Comparison of ENCODE assay signal across 7 mouse cellular contexts in the genomic region with DNA sequence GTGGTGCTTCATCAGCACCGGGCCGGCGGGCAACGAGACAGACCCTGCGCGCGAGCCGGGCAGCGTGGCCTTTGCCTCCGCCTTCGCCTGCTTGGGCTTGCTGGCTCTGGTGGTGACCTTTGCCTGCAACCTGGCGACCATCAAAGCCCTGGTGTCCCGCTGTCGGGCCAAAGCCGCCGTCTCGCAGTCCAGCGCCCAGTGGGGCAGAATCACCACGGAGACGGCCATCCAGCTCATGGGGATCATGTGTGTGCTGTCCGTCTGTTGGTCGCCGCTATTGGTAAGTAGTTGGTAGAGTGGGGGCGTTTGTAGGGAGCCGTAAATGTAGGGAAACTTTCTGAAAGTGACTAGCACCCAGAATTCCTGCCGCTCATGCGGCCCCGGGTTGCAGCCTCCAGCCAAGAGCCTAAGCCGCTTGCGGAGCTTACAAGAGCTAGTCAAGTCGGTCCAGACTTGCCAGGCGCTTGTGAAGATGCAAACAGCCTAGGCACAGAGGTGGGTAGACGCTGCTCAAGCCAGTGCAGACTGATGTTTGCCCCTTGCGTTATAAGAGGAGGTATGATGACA. TPM values are rescaled to one million over a fixed set of nuclear protein-coding genes. Genes with fewer than 3 reads are reported as not detected.
DNase-seq lines count a peak whose midpoint lies in the region; ATAC-seq and TF ChIP-seq lines count a peak whose summit lies in the region.

No protein-coding gene starts in this region.

- H3K27me3 ChIP-seq in lung, embryonic 14.5 days (ENCODE audit: insufficient read depth, low read length), result peaks cover 26% of the 10 kb centered on the region
- H3K27me3 ChIP-seq in heart, embryonic 16.5 days (ENCODE audit: control insufficient read depth, insufficient read depth, low read length), result peaks cover 30% of the 10 kb centered on the region
- peaks cover 30% of the 10 kb centered on the region for H3K27me3 ChIP-seq in limb, embryonic 11.5 days (ENCODE audit: control insufficient read depth, insufficient read depth, low read length)
- peaks cover 39% of the 10 kb centered on the region for H3K27me3 ChIP-seq in neural tube, embryonic 15.5 days (replicated peaks)

- peak; percentile 42 for ATAC-seq in lung, embryonic 14.5 days (ENCODE audit: insufficient read depth)
- ATAC-seq in heart, embryonic 16.5 days (replicated peaks; ENCODE audit: extremely low read depth, insufficient read depth, low FRiP score), result no peak
- no peak for ATAC-seq in limb, embryonic 11.5 days (ENCODE audit: insufficient number of reproducible peaks, low FRiP score, low TSS enrichment, low read depth)
- ATAC-seq in neural tube, embryonic 15.5 days (ENCODE audit: low FRiP score), result peak; percentile 48; the same call in 1 of the 2 replicates

- no peak overlapping the region for H3K27ac ChIP-seq in lung, embryonic 14.5 days (ENCODE audit: low read depth)
- H3K27ac ChIP-seq in heart, embryonic 16.5 days (ENCODE audit: low read length), result no peak overlapping the region
- H3K27ac ChIP-seq in limb, embryonic 11.5 days (replicated peaks; ENCODE audit: low read depth, low read length), result no peak overlapping the region
- H3K27ac ChIP-seq in neural tube, embryonic 15.5 days (replicated peaks), result no peak overlapping the region

- peaks cover 5% of the 10 kb centered on the region; the same call in 1 of the 2 replicates for H3K4me1 ChIP-seq in lung, embryonic 14.5 days (ENCODE audit: insufficient read depth)
- H3K4me1 ChIP-seq in heart, embryonic 16.5 days (ENCODE audit: control insufficient read depth, insufficient read depth, low read length), result peaks cover 9% of the 10 kb centered on the region; the same call in 1 of the 2 replicates
- H3K4me1 ChIP-seq in limb, embryonic 11.5 days (ENCODE audit: control insufficient read depth, insufficient read depth, low read length), result peaks cover 6% of the 10 kb centered on the region; the same call in 1 of the 2 replicates
- H3K4me1 ChIP-seq in neural tube, embryonic 15.5 days, result peaks cover 16% of the 10 kb centered on the region

- peak; percentile 39 for DNase-seq in lung, embryonic 14.5 days
- DNase-seq in lung, postnatal 10 days, result no peak
- peak; percentile 10 for DNase-seq in embryo, embryonic 10 days (ENCODE audit: low spot score)
- DNase-seq in limb, embryonic 11.5 days (ENCODE audit: low spot score), result peak; percentile 38
- no peak for DNase-seq in urinary bladder, postnatal 36 days (ENCODE audit: low spot score in 2 of 2)

- H3K9me3 ChIP-seq in lung, embryonic 14.5 days (ENCODE audit: low read depth, low read length), result no peaks in the 10 kb centered on the region
- H3K9me3 ChIP-seq in heart, embryonic 16.5 days (replicated peaks; ENCODE audit: control insufficient read depth, low read length), result no peaks in the 10 kb centered on the region
- H3K9me3 ChIP-seq in limb, embryonic 11.5 days (ENCODE audit: control insufficient read depth, low read length), result no peaks in the 10 kb centered on the region
- no peaks in the 10 kb centered on the region for H3K9me3 ChIP-seq in neural tube, embryonic 15.5 days (replicated peaks)

- no peaks in the 10 kb centered on the region for H3K36me3 ChIP-seq in lung, embryonic 14.5 days (ENCODE audit: insufficient read depth)
- no peaks in the 10 kb centered on the region for H3K36me3 ChIP-seq in heart, embryonic 16.5 days (ENCODE audit: control insufficient read depth, insufficient read depth)
- H3K36me3 ChIP-seq in limb, embryonic 11.5 days (ENCODE audit: control insufficient read depth, insufficient read depth, low read length), result no peaks in the 10 kb centered on the region
- no peaks in the 10 kb centered on the region for H3K36me3 ChIP-seq in neural tube, embryonic 15.5 days

- H3K4me2 ChIP-seq in lung, embryonic 14.5 days, result peak overlapping the region; percentile 94
- H3K4me2 ChIP-seq in heart, embryonic 16.5 days (ENCODE audit: low read depth, low read length), result peak overlapping the region; percentile 92
- H3K4me2 ChIP-seq in limb, embryonic 11.5 days (ENCODE audit: low read depth, severe bottlenecking), result peak overlapping the region; percentile 82
- H3K4me2 ChIP-seq in neural tube, embryonic 15.5 days, result peak overlapping the region; percentile 98

- WGBS in lung, embryonic 14.5 days, result 2% methylated on average over 34 of the region's 34 CpGs
- WGBS in heart, embryonic 16.5 days, result 3% methylated on average over 34 of the region's 34 CpGs
- 4% methylated on average over 28 of the region's 34 CpGs for WGBS in limb, embryonic 11.5 days
- 4% methylated on average over 34 of the region's 34 CpGs for WGBS in neural tube, embryonic 15.5 days

- H3K9ac ChIP-seq in lung, embryonic 14.5 days, result peak overlapping the region; percentile 26; the same call in 1 of the 2 replicates
- peak overlapping the region; percentile 46 for H3K9ac ChIP-seq in heart, embryonic 16.5 days (ENCODE audit: low read length)
- H3K9ac ChIP-seq in limb, embryonic 11.5 days (ENCODE audit: low read length), result no peak overlapping the region
- peak overlapping the region; percentile 48 for H3K9ac ChIP-seq in neural tube, embryonic 15.5 days (replicated peaks)

- no peak for TF ChIP-seq CTCF in lung, embryonic 14.5 days (IDR thresholded peaks at IDR 0.05; ENCODE audit: low read depth)

- H3K4me3 ChIP-seq in lung, embryonic 14.5 days (ENCODE audit: low read depth, low read length), result peak overlapping the region; percentile 50
- peak overlapping the region; percentile 61 for H3K4me3 ChIP-seq in heart, embryonic 16.5 days (ENCODE audit: low read length)
- H3K4me3 ChIP-seq in limb, embryonic 11.5 days (ENCODE audit: low read depth, low read length), result peak overlapping the region; percentile 36
- peak overlapping the region; percentile 55 for H3K4me3 ChIP-seq in neural tube, embryonic 15.5 days (replicated peaks)

RNA-seq across cellular contexts. Expression of a gene that starts 1.0 kb away (rescaled TPM):
- polyA plus RNA-seq in lung, embryonic 14.5 days (2014; fragmentation: Nextera tagmentation; extraction: Ambion mirVana), result 9.6 and 10.3 TPM in 2 replicates
- 3.2 and 3.6 TPM in 2 replicates for polyA plus RNA-seq in heart, embryonic 16.5 days (2015; fragmentation: Nextera tagmentation; extraction: Ambion mirVana)
- 0.95 and 1.3 TPM in 2 replicates for polyA plus RNA-seq in limb, embryonic 11.5 days (2014; fragmentation: Nextera tagmentation; extraction: Ambion mirVana)
- polyA plus RNA-seq in neural tube, embryonic 15.5 days (2015; fragmentation: Nextera tagmentation; extraction: Ambion mirVana), result 7.8 and 11.1 TPM in 2 replicates

RNA-seq across cellular contexts. Expression of a gene that starts 33.7 kb away (rescaled TPM):
- 99.2 and 104 TPM in 2 replicates for polyA plus RNA-seq in lung, embryonic 14.5 days (2014; fragmentation: Nextera tagmentation; extraction: Ambion mirVana)
- polyA plus RNA-seq in heart, embryonic 16.5 days (2015; fragmentation: Nextera tagmentation; extraction: Ambion mirVana), result 56.6 and 62.0 TPM in 2 replicates
- 144 and 155 TPM in 2 replicates for polyA plus RNA-seq in limb, embryonic 11.5 days (2014; fragmentation: Nextera tagmentation; extraction: Ambion mirVana)
- polyA plus RNA-seq in neural tube, embryonic 15.5 days (2015; fragmentation: Nextera tagmentation; extraction: Ambion mirVana), result 92.2 and 92.7 TPM in 2 replicates

Comparison
In these comparisons a context has a peak if more than half of its experiments do, and no peak if none do; other contexts are left out.
1. DNase-seq: peak in lung, embryonic 14.5 days (single experiment), embryo, embryonic 10 days (single experiment) and limb, embryonic 11.5 days (single experiment); none in lung, postnatal 10 days (single experiment) and urinary bladder, postnatal 36 days (0 of 2).
2. ATAC-seq: peak in lung, embryonic 14.5 days (single experiment) and neural tube, embryonic 15.5 days (single experiment); none in heart, embryonic 16.5 days (single experiment) and limb, embryonic 11.5 days (single experiment).
3. Peak in every context shown above with its lines, with median percentiles within 50 percentile points of each other: H3K4me2 ChIP-seq and H3K4me3 ChIP-seq.